Mouse (Mus musculus) brain, embryonic 18.5 days (tissue): ENCODE measurements around the gene Phgdh.
A peak's percentile ranks its signal among the peaks of the same experiment; 100 is the strongest.

Source experiments
- DNase-seq: peaks from one replicate; pipeline ENCODE4 v3.0.0-alpha.2; 2012; ENCODE audit warnings: low read depth, low spot score

The Phgdh gene

DNA sequence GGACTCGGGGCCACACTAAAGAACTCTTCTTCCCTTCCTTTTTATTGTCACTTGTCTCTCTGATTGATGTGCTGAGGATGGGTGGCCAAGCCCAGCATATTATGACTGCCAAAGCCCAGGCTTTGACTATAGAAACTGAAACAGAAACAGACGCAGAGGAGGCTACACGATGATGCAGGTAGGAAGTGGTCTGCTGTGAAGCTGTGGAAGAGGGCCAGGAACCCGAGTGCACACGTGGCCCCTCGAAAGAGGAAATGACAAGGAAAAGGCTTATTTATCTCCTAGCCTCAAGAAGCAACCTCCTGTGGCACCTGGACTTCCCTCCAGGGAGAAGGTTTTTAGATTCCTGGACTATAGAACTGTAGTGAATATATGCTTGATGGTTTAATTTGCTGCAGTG is 8.3 kb upstream of the Phgdh start:
- no peak for DNase-seq

DNA sequence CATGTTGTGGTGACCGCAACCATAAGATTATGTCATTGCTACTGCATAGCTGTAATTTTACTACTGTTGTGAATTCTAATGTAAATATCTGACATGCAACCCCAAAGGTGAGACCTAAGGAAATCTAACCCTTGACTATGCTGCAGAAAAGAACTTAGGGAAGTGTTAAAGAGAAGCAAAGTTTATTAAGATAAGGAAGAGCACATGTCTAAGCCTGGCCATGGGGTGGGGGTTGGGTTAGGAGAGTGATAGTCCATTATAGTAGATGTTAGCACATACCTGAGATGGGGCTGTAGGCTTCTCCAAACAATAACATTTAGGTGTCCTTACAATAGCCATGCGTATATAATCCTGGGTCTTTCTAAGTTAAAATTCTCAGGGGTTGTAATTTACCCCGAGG is 3.4 kb upstream of the Phgdh start:
- DNase-seq, result no peak

DNA sequence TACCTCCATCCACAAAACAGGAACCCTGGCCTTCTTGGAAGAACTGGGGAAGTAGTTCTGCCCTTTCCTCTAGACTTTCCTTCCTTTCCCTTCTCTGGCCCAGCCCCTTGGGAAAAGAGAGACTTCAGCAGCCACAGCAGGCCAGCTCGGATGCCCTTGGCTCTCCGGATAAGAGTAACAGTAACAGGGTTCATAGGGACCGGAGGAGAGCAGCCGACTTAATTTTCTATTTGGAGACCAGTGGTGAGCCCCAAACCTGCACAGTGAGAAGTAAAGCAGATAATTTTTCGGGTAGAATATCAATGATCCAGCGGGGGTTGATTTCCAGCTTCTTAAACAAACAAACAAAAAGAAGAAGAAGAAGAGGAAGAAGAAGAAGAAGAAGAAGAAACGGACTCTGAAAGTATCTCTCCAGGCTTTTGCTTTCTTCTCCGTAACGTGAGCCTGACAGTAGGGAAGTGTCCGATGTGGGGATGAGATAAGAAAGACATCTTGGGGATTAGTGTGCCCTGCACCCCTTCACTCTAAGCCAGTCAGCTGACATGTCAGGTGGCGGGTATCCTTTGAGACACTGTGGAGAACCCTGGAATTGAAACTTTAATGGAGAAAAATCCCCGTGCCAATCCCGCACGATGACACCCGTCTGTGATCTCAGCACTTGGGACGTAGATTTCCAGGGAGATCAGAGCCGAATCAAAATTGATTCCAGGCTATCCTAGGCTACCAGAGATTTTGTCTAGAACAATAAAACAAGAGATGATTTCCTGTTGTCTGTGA is 1.2 kb upstream of the Phgdh start:
- DNase-seq, result no peak

DNA sequence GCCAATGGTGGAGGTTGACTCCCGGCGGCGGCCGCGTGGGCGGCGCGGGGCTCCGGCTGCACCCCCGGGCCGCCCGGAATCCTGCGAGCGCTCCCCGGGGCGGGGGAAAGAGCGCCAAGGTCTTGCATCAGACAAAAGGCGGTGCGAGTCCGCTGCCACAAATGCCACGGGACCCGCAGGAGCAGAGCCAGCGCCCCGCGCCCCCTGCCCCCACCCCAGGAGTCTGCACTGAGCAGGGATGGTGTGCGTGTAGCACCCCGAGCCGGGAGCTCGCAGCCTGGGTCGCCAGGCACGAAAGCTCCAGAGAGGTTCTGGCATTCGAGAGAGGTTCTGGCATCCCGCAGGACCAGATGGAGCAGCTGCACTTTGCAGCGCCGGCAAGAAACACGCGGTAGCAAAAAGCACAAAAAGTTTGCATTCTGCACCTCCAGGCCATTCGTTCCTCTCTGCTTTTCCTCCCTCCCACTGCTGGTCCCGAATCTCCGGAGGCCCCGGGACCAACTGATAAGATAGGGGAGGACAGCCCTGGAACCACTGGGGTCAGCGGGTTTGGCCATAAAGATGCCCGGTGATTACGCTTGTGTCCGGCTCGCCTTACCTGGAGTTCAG is 589 bp downstream of the Phgdh start:
- DNase-seq, result no peak

DNA sequence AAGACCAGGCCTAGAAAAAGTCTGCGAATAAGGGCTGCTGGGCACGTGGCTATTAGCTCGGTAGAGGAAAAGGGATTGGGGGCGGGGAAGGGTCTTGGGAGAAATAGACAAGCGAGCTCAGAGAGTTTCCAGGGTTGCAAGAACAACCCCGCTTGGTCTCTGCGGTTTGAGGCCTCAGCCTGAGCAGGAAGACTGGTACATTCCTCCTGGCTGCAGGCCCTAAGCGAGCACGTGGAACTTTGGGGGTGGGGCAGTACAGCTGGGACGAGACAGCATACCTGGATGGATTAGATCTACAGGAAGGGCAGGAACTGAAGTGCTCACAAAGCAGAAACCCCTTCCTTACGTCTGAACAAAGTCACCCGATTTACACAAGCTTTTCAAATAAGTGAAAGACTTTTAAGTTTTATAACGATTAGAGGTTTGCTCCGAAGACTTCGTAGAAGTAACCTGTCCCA is 1.2 kb downstream of the Phgdh start:
- no peak for DNase-seq

DNA sequence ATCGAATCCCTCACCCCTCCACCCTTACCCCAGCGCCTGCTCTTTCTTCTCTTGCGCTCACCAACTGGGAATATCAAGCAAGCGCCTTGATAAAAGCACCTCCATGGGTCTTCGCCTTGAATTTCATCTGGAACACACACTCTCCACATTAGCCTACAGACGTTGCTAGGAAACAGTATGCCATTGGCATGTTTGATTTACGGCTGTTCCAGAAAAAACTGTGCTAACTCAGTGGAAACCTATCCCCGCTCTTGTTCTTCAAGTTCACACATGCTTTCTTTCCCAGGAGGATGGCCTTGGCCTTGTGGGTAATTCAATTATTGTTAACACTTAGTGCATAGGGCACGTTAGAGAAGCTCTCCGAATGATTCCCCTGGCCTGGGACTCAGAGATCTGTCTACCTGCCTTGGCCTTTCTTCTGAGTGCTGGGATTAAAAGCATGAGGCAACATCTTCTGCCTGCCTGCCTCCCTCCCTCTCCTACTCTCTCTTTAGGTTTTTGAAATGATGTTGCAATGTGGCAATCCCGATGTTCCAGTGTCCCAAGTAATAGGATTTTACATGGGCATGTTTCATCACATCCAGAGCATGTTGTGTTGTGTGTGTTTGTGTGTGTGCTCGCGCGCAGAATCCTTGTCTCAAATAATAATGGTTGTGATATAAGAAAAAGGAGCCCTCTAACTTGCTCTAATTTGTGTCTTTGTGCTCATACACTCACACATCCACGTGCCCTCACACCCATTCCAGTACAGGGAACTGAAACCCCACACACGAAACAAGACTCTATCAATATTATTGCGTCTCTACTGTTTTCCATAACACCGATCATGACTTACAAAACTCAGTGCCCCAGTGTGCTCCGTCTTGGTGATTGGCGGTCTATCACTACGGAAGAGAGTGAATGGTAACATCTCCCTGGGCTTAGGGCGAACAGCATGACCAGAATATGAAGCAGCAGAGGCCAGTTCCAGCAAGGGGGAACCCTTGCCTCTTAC is 2.8 kb downstream of the Phgdh start:
- no peak for DNase-seq

DNA sequence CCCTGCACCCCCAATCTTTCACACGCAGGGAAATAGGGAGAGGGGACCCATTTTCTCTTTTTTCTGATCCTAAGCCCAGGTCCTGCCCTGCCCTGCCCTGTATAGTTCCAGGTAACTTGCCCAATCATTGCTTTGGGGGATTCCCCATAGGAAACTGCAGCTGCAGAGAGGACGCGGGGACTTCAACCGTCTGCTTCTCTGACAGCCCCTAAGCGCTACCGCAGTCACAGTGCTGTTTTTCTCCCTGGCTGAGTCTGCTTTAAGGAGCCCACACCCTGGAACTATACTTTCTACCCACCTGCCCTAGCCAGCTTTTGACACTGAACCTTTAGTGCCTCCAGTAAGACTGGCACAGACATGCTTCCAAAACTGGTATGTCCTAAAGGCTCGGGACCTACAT is 3.9 kb downstream of the Phgdh start:
- DNase-seq, result no peak

DNA sequence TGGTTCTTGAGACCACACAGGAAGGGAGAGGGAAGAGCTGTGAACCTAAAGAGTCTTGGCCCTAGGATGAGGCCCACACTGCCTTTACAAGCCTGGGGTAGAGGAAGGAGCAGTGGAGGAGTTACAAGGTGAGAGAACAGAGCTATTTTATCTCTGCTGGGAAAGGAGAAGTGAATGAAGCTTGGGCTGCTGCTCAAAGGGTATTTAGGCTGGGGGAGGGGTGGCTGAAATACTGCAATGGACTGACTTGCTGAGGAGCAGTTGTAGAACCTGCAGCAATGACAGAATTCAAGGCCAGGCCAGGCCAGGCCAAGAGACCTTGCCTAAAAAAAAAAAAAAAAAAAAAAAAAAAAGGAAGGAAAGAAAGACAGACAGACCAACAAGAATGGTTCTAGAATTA is 4.5 kb downstream of the Phgdh start:
- no peak for DNase-seq

DNA sequence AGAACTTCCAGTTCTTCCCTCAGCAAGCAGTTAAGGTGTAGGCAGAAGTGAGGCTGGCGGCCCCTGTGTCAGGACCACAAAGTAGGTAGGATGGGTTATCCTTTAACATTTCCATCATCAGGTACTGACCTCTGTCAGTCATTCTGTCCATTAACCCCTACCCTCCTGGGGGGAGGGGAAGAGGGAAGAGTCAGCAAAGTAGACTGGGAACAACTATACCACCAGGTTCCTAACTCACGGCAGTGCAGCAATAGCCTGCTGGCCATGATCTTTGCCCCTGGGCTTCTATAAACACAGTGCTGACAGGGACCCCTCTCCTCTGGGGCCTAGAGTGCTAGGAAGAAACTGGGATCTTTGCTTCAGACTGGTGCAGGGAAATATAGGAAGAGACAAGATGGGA is 5.8 kb downstream of the Phgdh start:
- no peak for DNase-seq

DNA sequence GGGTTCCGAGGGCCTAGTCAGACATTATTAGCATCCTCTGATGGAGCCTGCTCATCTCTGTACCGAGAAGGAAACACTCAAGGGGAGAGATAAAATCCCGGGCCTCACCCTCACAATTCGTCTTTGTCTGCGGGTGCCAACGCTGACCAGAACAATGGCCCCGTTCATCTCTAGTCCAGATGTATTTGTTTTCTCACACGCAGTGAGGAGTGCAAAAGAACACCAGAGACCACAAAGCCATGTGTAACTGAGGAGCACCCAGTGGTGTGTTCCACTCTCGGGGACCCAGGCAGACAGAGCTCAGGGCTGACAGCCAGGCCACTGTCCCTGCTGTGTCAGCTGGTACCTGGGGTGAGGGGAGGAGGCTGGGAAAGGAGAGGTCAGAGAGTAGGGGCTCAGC is 15.6 kb downstream of the Phgdh start:
- DNase-seq, result no peak

DNA sequence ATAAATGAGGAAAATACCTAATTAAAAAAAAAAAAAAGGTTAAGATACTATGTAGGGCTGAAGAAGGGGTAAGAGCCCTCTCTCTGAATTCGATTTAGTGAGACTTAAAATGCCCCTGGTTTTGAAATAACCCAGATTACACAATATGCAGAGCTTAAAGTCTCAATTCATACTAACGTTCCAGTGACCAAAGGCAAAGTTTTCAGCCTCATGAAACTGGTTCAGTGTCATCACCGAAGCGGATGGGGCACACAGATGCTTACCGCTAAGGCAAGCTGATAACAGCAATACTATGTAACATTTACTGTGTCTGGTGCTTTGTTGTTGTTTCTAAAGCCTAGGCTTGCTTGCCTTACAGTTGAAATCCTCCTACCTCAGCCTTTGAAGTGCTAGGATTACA is 17.6 kb downstream of the Phgdh start:
- DNase-seq, result no peak

DNA sequence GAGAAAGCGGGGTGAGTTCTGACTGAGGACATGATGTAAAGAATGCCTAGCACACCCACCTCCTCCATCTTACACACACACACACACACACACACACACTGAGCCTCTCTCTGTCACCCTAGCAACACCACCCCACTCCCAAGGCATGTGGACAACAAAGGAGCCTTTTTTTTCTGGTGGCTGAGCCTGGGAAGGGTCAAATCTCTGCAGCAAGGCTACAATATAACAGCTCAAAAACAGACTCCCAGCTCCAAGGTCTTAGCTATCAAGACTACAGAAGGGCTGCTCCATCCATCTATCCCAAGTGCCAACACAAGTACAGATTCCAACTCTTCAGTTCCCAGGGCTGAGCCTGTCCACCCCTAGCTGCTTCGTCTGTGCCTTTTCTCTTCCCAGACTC is 20.6 kb downstream of the Phgdh start:
- peak; percentile 46 for DNase-seq

DNA sequence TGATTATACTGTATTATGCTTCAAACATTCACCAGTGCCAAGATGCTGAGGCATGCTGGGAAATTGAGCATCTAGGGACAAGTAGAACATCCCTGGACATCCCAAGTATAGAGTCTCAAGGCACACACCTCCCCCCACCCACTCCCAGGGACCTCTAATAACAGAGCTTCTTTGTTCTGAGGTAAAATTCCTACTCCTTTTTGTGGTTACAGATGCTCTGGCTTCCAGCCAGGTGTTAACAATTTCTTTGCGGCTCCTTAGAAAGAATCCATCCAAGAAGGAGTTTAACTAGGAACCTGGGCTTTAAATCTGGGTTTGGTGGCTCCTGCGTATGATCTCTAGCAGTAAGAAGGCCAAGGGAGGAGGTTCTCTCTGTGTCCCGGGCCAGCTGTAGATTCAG is 22.6 kb downstream of the Phgdh start:
- DNase-seq, result no peak

DNA sequence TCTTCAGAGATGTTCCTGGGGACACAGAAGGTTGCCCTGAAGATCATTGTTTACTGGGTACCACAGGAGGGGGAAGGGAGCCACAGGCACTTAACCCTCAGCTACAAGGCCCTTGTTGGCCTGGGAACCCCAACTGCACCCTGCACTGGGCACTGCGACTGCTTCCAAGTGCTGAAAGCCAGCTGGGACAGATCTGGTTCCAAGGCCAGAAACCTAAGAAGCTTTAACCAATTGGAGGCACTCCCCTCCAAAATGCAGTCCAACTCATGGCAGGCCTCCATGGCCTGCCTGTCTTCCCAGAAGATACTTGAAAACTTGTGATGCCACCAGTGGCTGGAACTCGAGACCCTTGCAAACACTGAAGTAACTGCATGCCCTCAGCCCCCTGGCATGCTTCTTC is 24.6 kb downstream of the Phgdh start:
- DNase-seq, result no peak

DNA sequence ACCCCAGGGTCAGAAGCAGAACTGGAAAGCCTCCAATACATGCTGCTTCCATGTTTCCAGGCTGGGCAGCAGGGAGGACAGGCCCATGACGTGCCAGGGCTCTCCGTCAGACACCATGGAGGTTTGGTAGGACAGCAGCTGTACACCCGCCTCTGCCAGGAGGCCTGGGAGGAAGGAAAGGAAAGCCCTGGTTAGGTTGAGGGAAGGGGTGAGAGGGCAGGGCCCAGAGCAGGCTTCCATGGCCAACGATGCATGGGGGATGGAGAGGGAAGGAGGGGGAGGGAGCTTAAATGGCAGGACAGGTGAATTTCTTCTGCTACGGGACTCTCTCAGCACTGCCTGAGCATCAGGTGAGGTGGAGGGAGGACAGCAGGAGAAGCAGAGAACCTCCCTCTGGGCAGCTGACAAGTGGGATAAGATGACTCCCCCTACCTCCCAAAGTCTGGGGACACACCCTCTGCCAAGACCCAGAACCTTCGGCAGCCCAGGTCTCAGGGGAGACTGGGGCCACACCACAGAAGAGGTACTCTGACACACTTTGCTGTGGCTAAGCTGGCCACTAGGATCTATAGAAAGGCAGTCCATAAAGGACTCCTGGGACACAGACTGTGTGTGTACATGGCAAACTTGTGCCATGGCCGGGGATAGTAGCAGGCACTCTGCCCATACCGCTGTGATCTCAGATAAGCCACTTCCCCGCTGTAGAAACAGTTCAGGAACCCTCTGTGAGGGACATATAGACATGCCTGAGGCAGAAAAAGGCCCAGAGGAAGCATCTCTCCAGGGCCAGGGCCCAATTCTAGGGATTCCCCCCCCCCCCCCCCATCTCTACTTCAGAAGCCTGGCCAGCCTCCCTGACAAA is 26.3 kb downstream of the Phgdh start:
- no peak for DNase-seq

DNA sequence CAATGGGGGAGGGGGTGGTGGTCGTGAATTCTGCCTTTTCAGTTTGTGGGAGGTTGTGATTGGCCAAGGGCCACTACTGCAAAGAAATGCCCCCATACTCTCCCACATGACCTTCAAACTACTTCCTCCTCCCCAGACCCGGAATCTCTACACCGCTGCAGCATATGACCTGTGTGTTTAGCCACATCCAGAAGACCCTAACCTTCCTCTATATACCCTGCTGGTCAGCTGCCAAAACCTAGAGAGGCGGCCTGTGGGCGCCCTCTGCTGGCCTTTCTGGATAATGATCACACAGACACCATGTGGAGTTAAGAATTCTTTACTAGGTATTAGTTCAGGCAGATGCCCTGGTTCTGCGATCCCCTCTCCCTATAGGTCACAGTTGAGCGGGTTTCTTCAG is 26.9 kb downstream of the Phgdh start:
- DNase-seq, result no peak

DNA sequence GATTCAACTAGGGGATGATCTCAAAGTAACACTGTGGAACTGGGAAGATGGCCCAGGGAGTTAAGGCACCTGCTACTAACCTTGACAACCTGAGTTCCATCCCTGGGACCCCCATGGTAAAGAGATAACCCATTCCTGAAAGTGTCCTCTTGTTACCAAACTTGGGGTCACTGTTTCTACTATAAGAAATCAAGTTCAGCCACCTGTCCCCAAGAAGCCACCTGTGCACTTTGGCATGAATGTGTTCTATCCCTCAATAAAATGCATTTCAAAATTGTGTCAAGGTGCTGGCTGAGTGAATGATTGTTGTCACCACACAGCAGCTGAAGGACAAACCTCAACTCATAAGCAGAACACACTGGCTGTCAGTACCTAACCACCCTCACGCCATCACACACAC is 29.3 kb downstream of the Phgdh start:
- no peak for DNase-seq

DNA sequence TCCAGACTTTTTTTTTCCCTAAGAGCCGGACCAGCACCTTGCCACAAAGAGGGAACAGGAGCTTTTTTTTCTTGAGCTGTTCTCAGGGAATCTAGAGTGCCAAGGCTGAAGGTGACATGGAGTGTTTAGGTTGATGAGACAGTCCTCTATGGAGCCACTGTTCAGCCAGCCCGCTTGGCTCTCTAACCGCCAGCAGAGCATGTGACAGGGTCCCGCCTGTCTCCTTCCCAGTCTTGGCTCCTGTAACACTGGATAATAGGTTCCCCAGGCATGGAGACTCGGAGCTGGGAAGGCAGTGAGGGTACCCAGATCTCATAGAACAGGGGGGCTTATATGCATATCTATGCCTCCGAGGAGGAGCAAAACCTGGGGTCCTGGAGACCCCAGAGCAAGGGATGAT is 31.2 kb downstream of the Phgdh start:
- no peak for DNase-seq

DNA sequence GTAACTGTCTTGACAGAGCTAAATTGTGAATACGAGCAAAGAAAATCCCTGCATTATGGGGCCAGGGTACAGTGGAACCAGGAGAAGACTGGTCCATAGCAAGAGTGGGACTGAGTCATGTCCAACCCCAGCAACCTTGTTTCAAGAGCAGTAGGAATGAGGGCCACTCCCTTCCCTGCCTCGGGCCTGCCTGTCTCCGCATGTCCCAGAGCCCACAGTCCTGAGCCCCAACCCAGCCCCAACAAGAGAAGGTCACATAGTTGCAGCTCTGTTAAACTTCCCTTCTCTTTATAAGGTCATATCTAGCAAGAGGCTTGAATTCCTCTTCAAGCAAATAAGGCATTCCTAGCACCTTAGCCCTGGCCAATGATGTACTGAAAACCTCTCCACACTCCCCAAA is 38.0 kb downstream of the Phgdh start:
- DNase-seq, result no peak

DNA sequence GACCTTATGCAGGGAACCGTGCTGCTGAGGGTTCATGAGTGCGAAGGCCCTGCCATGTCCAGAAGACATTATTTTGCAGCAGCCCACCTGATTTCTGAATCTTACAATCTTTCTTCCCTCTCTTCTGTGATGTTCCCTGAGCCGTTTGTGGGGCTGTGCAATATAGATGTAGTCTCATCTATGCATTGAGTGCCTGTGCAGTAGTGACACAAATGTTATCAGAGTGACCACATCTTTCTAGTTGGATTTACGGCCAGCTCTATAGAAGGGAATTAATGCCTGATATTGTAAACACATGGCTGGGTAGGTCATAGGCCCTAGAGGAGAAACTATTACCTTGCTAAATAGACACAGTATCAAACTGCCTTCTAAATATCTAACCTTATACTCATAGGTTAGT is 39.5 kb downstream of the Phgdh start:
- DNase-seq, result no peak

DNA sequence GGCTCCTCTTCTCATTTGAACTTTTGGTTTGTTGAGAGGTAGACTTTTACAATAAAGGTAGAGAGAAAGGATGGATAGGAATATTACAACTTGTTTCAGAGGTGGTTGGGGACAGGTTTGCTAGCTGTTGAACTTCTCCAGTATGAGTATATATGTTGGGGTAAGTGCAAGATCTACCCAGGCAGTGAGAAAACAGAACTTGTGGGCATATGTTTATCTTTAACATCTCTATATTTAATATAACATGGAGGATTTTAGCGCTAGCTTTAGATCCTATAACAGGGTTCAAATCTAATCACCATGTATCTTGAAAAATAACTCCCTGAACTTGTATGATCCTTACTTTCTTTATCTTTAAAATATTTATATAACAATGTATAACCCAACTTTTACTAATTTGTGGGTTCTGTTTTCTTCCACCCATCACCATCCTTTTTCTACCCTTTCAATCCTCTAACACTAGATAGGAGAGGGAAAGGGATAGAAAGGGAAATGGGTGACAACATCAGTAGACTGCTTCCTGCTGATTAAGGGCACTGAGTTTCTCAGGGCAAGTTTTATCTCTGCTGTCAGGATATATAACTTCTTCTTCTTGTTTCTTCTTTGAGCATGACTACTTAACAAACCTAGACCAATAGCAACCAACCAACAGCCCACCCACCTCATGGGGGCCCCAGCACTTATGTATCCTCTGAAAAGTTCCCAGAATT is 40.2 kb downstream of the Phgdh start:
- DNase-seq, result no peak
